Mouse (Mus musculus) layer of hippocampus, adult 18-20 months (tissue): ENCODE data around the gene Mapk11. TPM values are rescaled to one million over a fixed set of nuclear protein-coding genes. Genes with fewer than 3 reads are reported as not detected.
A peak's percentile ranks its signal among the peaks of the same experiment; 100 is the strongest.

Experiments
- DNase-seq, 2 experiments: peaks; one replicate each; pipeline ENCODE4 v3.0.0; 2022; ENCODE audit warnings: low spot score in 2 of 2
- microRNA-seq, 2 experiments: library from miRNA; unstranded; fragments of <30 nt; microRNA quantifications; one replicate each; pipeline ENCODE4 v1.2.0; 2021
- total RNA-seq, 2 experiments: library from RNA; stranded (reverse); gene quantifications; 2 replicates each; pipeline ENCODE4 v1.2.3; 2021

The Mapk11 gene
- total RNA-seq, 2 experiments from 2014 or later: 19.2 to 21.2 TPM

GRCm38 (mm10) chr15:89106976-89107375 is 42.5 kb downstream of the Mapk11 start:
- DNase-seq: no peak

- DNase-seq: peak in 1 of 2 experiments; percentile 54
Observed at GRCm38 (mm10) chr15:89106073-89106472, 43.4 kb downstream of the Mapk11 start.

GRCm38 (mm10) chr15:89104425-89104824 is 45.0 kb downstream of the Mapk11 start:
- DNase-seq: no peak

GRCm38 (mm10) chr15:89103921-89104320 is 45.5 kb downstream of the Mapk11 start:
- no peak for DNase-seq

- DNase-seq: no peak
Observed at GRCm38 (mm10) chr15:89102646-89103045, 46.8 kb downstream of the Mapk11 start.

- DNase-seq: no peak
Observed at GRCm38 (mm10) chr15:89100823-89101222, 48.6 kb downstream of the Mapk11 start.

- DNase-seq: no peak
Observed at GRCm38 (mm10) chr15:89098616-89099015, 50.8 kb downstream of the Mapk11 start.

- DNase-seq: peak in 1 of 2 experiments; percentile 80
Observed at GRCm38 (mm10) chr15:89097450-89097849, 52.0 kb downstream of the Mapk11 start.

Small RNA genes lying within 50 kb of the gene (microRNA-seq; reads per million reads assigned to microRNA genes)
- gene Mir6958 (1.5 to 2.9 reads per million in 2 experiments), gene Mir7118 (0.25 to 0.78 reads per million in 2 experiments)

Other genes starting within 250 kb of the Mapk11 start
- gene Ttll8, start 195.2 kb downstream of the Mapk11 start, total RNA-seq: 1 to 10 TPM; 1.4 to 2.2 TPM
- 100 to 1,000 TPM; 122 TPM for gene Mlc1, start 170.6 kb downstream of the Mapk11 start, total RNA-seq
- not detected for gene Mov10l1, start 166.7 kb downstream of the Mapk11 start, total RNA-seq
- 100 to 1,000 TPM; 154 to 158 TPM for gene Panx2, start 89.9 kb downstream of the Mapk11 start, total RNA-seq
- gene Trabd, start 74.5 kb downstream of the Mapk11 start, total RNA-seq: 10 to 100 TPM; 20.7 to 23.8 TPM
- 10 to 100 TPM; 19.3 to 21.1 TPM for gene Selenoo, start 60.5 kb downstream of the Mapk11 start, total RNA-seq
- gene Tubgcp6, start 26.5 kb downstream of the Mapk11 start, total RNA-seq: 10 to 100 TPM; 29.5 to 30.4 TPM
- 10 to 100 TPM; 12.4 to 12.5 TPM for gene Hdac10, start 20.9 kb downstream of the Mapk11 start, total RNA-seq
- gene Mapk12, start 8.9 kb downstream of the Mapk11 start, total RNA-seq: 1 to 10 TPM; 4.8 to 5.4 TPM
- gene Plxnb2, start 31.2 kb upstream of the Mapk11 start, total RNA-seq: 10 to 100 TPM; 46.4 to 55.0 TPM
- 10 to 100 TPM; 34.8 to 39.1 TPM for gene Dennd6b, start 46.9 kb upstream of the Mapk11 start, total RNA-seq
- gene Ppp6r2, start 61.9 kb upstream of the Mapk11 start, total RNA-seq: 100 to 1,000 TPM; 157 to 166 TPM
- 100 to 1,000 TPM; 304 to 307 TPM for gene Sbf1, start 165.7 kb upstream of the Mapk11 start, total RNA-seq
- gene Adm2, start 173.1 kb upstream of the Mapk11 start, total RNA-seq: not detected
- not detected for gene Miox, start 184.8 kb upstream of the Mapk11 start, total RNA-seq
- 10 to 100 TPM; 16.6 to 18.6 TPM for gene Lmf2, start 206.0 kb upstream of the Mapk11 start, total RNA-seq
- 100 to 1,000 TPM; 101 to 103 TPM for gene Ncaph2, start 206.1 kb upstream of the Mapk11 start, total RNA-seq
- 10 to 100 TPM; 28.1 to 34.0 TPM for gene Sco2, start 224.2 kb upstream of the Mapk11 start, total RNA-seq
- 1 to 10 TPM; 1.4 to 1.5 TPM for gene Tymp, start 227.4 kb upstream of the Mapk11 start, total RNA-seq
- 1 to 10 TPM; 3.2 to 4.3 TPM for gene Odf3b, start 229.7 kb upstream of the Mapk11 start, total RNA-seq
- gene Klhdc7b, start 235.3 kb upstream of the Mapk11 start, total RNA-seq: under 1 TPM; 0.32 to 0.51 TPM